Mouse (Mus musculus): ENCODE measurements around the gene Lama2.

DNA sequence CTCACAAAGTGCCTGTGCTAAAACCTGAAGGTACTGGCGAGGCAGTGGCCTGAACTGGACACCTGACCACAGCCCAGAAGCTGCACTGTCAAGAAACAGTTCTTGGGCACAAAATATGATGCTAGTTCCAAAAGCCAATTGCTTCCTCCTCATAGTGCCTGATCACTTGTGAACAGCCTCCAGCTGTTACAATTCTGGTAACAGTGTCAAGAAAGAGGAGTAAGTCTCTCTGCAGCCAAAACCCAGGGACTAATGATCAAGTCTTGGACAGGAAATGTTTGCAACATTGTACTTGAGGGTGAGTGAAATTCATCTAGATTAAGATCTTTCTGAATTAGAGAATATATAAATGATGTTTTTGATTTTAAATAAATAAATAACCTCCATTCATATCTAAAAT is 399.9 kb downstream of the Lama2 start:
- TF ChIP-seq CTCF (IDR thresholded peaks at IDR 0.05; ENCODE audit: extremely low read depth, insufficient read depth, insufficient read length, insufficient replicate concordance) = no peak
- no peak for TF ChIP-seq POLR2A (IDR thresholded peaks at IDR 0.05; ENCODE audit: low read depth, low read length)

All from spleen, adult 2 months (tissue).